Mouse (Mus musculus): ENCODE measurements around the gene Tmem147. TPM values are rescaled to one million over a fixed set of nuclear protein-coding genes. Genes with fewer than 3 reads are reported as not detected.

The Tmem147 gene
- polyA plus RNA-seq (2015; fragmentation: Nextera tagmentation; extraction: Ambion mirVana), result 242 and 249 TPM in 2 replicates

DNA sequence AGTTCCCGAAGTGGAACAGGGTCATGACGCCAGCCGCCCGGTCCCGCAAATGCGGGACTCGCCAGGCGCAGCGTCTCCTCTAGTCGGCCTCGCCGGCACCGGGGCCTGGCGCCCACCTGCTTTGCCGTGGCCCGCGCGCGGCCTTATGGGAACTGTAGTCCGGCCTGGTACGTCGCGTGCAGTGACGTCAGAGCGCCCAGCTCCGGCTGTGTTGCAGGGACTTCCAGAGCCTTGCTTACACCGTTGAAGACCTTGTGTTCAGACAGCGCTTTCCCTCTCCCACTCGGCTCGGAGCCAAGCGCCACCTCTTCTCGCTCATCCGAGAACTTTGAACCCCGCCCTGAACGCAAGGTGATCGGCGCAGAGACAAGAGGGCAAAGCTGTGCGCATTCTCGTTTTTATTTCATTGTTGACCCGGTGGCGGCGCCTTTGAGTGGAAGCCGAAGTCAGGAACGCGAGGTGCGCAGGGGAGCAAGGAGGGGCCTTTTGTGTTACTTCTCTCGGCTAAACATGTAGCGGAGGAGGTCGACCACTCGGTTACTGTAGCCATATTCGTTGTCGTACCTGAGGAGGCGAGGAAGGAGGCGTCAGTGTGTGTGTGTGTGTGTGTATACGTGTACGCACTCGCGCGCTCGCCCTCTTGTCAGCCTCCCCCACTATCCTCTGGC is at the start of gene Tmem147:
Gene Tmem147 (minus strand): TSS at position 145 of the 668 bp plus-strand sequence.
- no peaks in the 10 kb centered on the region for H3K36me3 ChIP-seq (ENCODE audit: control insufficient read depth, insufficient read depth, low read length)
- H3K9me3 ChIP-seq (ENCODE audit: control insufficient read depth, low read length), result no peaks in the 10 kb centered on the region
- peaks cover 18% of the 10 kb centered on the region for H3K4me1 ChIP-seq (ENCODE audit: control insufficient read depth, insufficient read depth, low read length)
- H3K9ac ChIP-seq (ENCODE audit: low read depth, low read length), result peak within 1 kb of the TSS; percentile 87
- H3K27ac ChIP-seq (ENCODE audit: low read length), result peak within 1 kb of the TSS; percentile 86
- H3K4me2 ChIP-seq (ENCODE audit: low read depth, low read length), result peak within 1 kb of the TSS; percentile 76
- WGBS, result under 1% methylated on average over 60 of the region's 60 CpGs
- H3K4me3 ChIP-seq (ENCODE audit: low read length), result peak within 1 kb of the TSS; percentile 82
- H3K27me3 ChIP-seq (replicated peaks; ENCODE audit: control insufficient read depth, insufficient read depth, low read length), result no peaks in the 10 kb centered on the region
- peak; percentile 98 for ATAC-seq

GRCm38 (mm10) chr7:30777911-30778310 is 48.6 kb upstream of the Tmem147 start:
- no peak for ATAC-seq
- WGBS, result 85% methylated on average over 1 of the region's 1 CpGs
- no peaks in the 10 kb centered on the region for H3K9me3 ChIP-seq (ENCODE audit: control insufficient read depth, low read length)
- H3K4me3 ChIP-seq (ENCODE audit: low read length), result no peak overlapping the region
- H3K9ac ChIP-seq (ENCODE audit: low read depth, low read length), result no peak overlapping the region
- H3K4me2 ChIP-seq (ENCODE audit: low read depth, low read length), result no peak overlapping the region
- no peaks in the 10 kb centered on the region for H3K36me3 ChIP-seq (ENCODE audit: control insufficient read depth, insufficient read depth, low read length)
- no peaks in the 10 kb centered on the region for H3K4me1 ChIP-seq (ENCODE audit: control insufficient read depth, insufficient read depth, low read length)
- H3K27me3 ChIP-seq (replicated peaks; ENCODE audit: control insufficient read depth, insufficient read depth, low read length), result no peaks in the 10 kb centered on the region
- no peak overlapping the region for H3K27ac ChIP-seq (ENCODE audit: low read length)

- WGBS, result 56% methylated on average over 7 of the region's 7 CpGs
- H3K27ac ChIP-seq (ENCODE audit: low read length), result no peak overlapping the region
- no peaks in the 10 kb centered on the region for H3K36me3 ChIP-seq (ENCODE audit: control insufficient read depth, insufficient read depth, low read length)
- no peaks in the 10 kb centered on the region for H3K9me3 ChIP-seq (ENCODE audit: control insufficient read depth, low read length)
- no peak overlapping the region for H3K4me2 ChIP-seq (ENCODE audit: low read depth, low read length)
- no peak for ATAC-seq
- H3K4me3 ChIP-seq (ENCODE audit: low read length), result no peak overlapping the region
- H3K4me1 ChIP-seq (ENCODE audit: control insufficient read depth, insufficient read depth, low read length), result no peaks in the 10 kb centered on the region
- H3K27me3 ChIP-seq (replicated peaks; ENCODE audit: control insufficient read depth, insufficient read depth, low read length), result no peaks in the 10 kb centered on the region
- H3K9ac ChIP-seq (ENCODE audit: low read depth, low read length), result no peak overlapping the region
Observed at GRCm38 (mm10) chr7:30777081-30777579, 47.8 kb upstream of the Tmem147 start.

DNA sequence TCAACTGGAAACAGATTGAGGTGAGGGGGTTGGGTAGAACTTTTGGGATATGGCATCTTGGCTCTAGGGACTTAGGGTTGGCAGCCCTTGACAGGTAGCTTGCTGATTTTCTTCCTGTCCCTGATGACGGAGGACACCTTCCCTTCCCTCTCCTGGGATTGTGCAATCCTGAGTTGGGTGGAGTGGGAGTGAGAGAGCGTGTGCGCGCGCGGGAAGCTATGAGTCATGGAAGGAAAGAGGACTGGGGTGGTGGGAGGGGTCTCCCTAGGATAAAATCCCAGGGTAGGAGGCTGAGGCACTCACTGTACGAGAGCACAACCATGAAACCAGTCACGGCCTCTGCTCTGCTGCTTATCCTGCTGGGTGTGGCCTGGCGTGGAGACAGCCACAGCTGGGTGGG is 46.8 kb upstream of the Tmem147 start:
- H3K4me3 ChIP-seq (ENCODE audit: low read length), result no peak overlapping the region
- ATAC-seq, result no peak
- H3K9ac ChIP-seq (ENCODE audit: low read depth, low read length), result no peak overlapping the region
- no peaks in the 10 kb centered on the region for H3K4me1 ChIP-seq (ENCODE audit: control insufficient read depth, insufficient read depth, low read length)
- no peak overlapping the region for H3K4me2 ChIP-seq (ENCODE audit: low read depth, low read length)
- H3K36me3 ChIP-seq (ENCODE audit: control insufficient read depth, insufficient read depth, low read length), result no peaks in the 10 kb centered on the region
- no peaks in the 10 kb centered on the region for H3K9me3 ChIP-seq (ENCODE audit: control insufficient read depth, low read length)
- 77% methylated on average over 9 of the region's 9 CpGs for WGBS
- H3K27me3 ChIP-seq (replicated peaks; ENCODE audit: control insufficient read depth, insufficient read depth, low read length), result no peaks in the 10 kb centered on the region
- H3K27ac ChIP-seq (ENCODE audit: low read length), result no peak overlapping the region

GRCm38 (mm10) chr7:30769236-30769635 is 39.9 kb upstream of the Tmem147 start:
- Histone ChIP-seq H3K4me1 (ENCODE audit: control insufficient read depth, insufficient read depth, low read length) (peaks cover 8% of the 10 kb centered on the region), H3K27ac (ENCODE audit: low read length) (peak overlapping the region; percentile 23; the same call in 1 of the 2 replicates), H3K4me3 (ENCODE audit: low read length) (no peak overlapping the region), H3K4me2 (ENCODE audit: low read depth, low read length) (peak overlapping the region; percentile 25), H3K9ac (ENCODE audit: low read depth, low read length) (no peak overlapping the region), H3K27me3 (replicated peaks; ENCODE audit: control insufficient read depth, insufficient read depth, low read length) (no peaks in the 10 kb centered on the region), H3K9me3 (ENCODE audit: control insufficient read depth, low read length) (no peaks in the 10 kb centered on the region), H3K36me3 (ENCODE audit: control insufficient read depth, insufficient read depth, low read length) (no peaks in the 10 kb centered on the region)
- peak; percentile 78 for ATAC-seq
- WGBS, result 30% methylated on average over 9 of the region's 9 CpGs

DNA sequence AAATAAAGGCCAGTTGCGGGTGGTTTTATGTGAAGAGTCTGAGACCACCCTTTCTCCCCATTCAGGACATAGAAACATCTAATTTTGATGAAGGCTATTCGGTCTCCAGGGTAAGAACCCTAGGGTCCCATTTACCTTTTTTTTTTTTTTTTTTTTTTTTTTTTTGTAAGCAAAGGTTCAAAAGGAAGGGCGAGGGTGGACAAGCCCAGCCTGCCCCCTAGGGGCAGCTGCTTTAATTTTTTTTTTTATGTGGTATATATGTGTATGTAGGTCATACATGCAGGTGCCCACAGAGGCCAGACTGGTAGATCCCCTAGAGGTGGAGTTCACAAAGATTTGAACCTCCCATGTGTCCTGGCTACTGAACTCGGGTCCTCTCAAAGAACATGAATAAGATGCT is 37.1 kb upstream of the Tmem147 start:
- no peak overlapping the region for H3K4me3 ChIP-seq (ENCODE audit: low read length)
- peaks cover 8% of the 10 kb centered on the region for H3K4me1 ChIP-seq (ENCODE audit: control insufficient read depth, insufficient read depth, low read length)
- 86% methylated on average over 4 of the region's 4 CpGs for WGBS
- H3K9me3 ChIP-seq (ENCODE audit: control insufficient read depth, low read length), result no peaks in the 10 kb centered on the region
- no peak overlapping the region for H3K27ac ChIP-seq (ENCODE audit: low read length)
- H3K36me3 ChIP-seq (ENCODE audit: control insufficient read depth, insufficient read depth, low read length), result no peaks in the 10 kb centered on the region
- no peak overlapping the region for H3K9ac ChIP-seq (ENCODE audit: low read depth, low read length)
- ATAC-seq, result no peak
- H3K27me3 ChIP-seq (replicated peaks; ENCODE audit: control insufficient read depth, insufficient read depth, low read length), result no peaks in the 10 kb centered on the region
- no peak overlapping the region for H3K4me2 ChIP-seq (ENCODE audit: low read depth, low read length)

DNA sequence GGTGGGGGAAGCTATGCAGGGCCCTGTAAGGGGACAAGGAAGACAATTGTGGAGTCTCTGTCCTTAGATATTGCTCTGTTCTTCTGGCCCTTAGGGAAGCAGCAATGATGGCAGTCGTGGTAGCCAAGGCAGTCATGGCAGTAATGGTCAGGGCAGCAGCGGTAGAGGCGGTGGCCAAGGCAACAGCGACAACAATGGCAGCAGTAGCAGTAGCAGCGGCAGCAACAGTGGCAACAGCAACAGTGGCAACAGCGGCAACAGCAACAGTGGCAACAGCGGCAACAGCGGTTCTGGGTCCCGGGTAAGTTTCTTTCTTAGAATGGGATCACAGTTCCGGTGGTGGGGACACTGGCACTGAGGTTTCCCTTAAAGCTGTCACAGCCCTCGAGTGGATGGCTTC is 35.8 kb upstream of the Tmem147 start:
- ATAC-seq, result no peak
- no peak overlapping the region for H3K4me2 ChIP-seq (ENCODE audit: low read depth, low read length)

GRCm38 (mm10) chr7:30763456-30763855 is 34.1 kb upstream of the Tmem147 start, which contains the start of gene Dmkn:
Dmkn (plus strand) TSS chr7:30763756.
- Histone ChIP-seq H3K27me3 (replicated peaks; ENCODE audit: control insufficient read depth, insufficient read depth, low read length) (no peaks in the 10 kb centered on the region), H3K9me3 (ENCODE audit: control insufficient read depth, low read length) (no peaks in the 10 kb centered on the region), H3K36me3 (ENCODE audit: control insufficient read depth, insufficient read depth, low read length) (no peaks in the 10 kb centered on the region), H3K9ac (ENCODE audit: low read depth, low read length) (no peak within 1 kb of the TSS), H3K4me1 (ENCODE audit: control insufficient read depth, insufficient read depth, low read length) (no peaks in the 10 kb centered on the region), H3K27ac (ENCODE audit: low read length) (no peak within 1 kb of the TSS), H3K4me3 (ENCODE audit: low read length) (no peak within 1 kb of the TSS), H3K4me2 (ENCODE audit: low read depth, low read length) (no peak within 1 kb of the TSS)
- ATAC-seq, result no peak
- WGBS, result 42% methylated on average over 5 of the region's 5 CpGs

More for the DNA sequence above, 35.8 kb upstream of the Tmem147 start:
- no peaks in the 10 kb centered on the region for H3K9me3 ChIP-seq (ENCODE audit: control insufficient read depth, low read length)
- H3K9ac ChIP-seq (ENCODE audit: low read depth, low read length), result no peak overlapping the region
- 31% methylated on average over 11 of the region's 11 CpGs for WGBS
- no peak overlapping the region for H3K27ac ChIP-seq (ENCODE audit: low read length)
- no peak overlapping the region for H3K4me3 ChIP-seq (ENCODE audit: low read length)
- no peaks in the 10 kb centered on the region for H3K36me3 ChIP-seq (ENCODE audit: control insufficient read depth, insufficient read depth, low read length)
- H3K27me3 ChIP-seq (replicated peaks; ENCODE audit: control insufficient read depth, insufficient read depth, low read length), result no peaks in the 10 kb centered on the region
- H3K4me1 ChIP-seq (ENCODE audit: control insufficient read depth, insufficient read depth, low read length), result peaks cover 8% of the 10 kb centered on the region

DNA sequence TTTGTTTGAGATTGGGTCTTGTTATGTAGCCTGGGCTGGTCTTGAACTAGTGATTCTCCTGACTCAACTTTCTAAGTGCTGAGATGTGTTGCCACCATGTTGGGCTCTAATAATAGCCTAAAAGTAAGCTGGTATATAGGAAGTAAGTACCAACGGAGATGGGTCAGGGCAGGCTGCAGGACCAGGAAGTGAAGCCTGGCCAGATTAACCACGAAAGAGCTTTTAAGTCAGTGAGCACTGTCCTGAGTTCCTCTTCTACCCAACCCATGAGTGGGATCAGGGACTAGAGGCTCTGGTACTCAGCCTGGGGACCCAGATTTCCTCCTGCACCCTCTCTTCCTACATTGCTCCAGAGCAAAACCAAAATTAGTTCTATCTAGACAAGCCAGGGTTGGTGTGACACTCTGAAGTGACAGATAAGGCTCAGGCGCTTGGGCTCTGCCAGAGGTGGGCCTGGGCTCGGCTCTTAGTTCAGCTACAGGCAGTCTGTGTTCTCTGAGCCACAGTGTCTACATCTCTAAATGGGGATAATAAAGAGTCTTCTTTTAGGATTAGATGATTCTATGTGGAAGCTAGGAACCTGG is 32.5 kb upstream of the Tmem147 start:
- no peak for ATAC-seq
- H3K9me3 ChIP-seq (ENCODE audit: control insufficient read depth, low read length), result no peaks in the 10 kb centered on the region
- H3K27me3 ChIP-seq (replicated peaks; ENCODE audit: control insufficient read depth, insufficient read depth, low read length), result no peaks in the 10 kb centered on the region
- H3K4me1 ChIP-seq (ENCODE audit: control insufficient read depth, insufficient read depth, low read length), result no peaks in the 10 kb centered on the region
- no peak overlapping the region for H3K27ac ChIP-seq (ENCODE audit: low read length)
- H3K36me3 ChIP-seq (ENCODE audit: control insufficient read depth, insufficient read depth, low read length), result no peaks in the 10 kb centered on the region
- 74% methylated on average over 4 of the region's 4 CpGs for WGBS
- no peak overlapping the region for H3K4me2 ChIP-seq (ENCODE audit: low read depth, low read length)
- H3K4me3 ChIP-seq (ENCODE audit: low read length), result no peak overlapping the region
- H3K9ac ChIP-seq (ENCODE audit: low read depth, low read length), result no peak overlapping the region
